Mouse (Mus musculus): ENCODE results near the gene Scml4. TPM values are rescaled to one million over a fixed set of nuclear protein-coding genes. Genes with fewer than 3 reads are reported as not detected.

The Scml4 gene
- polyA plus RNA-seq, 1 experiment: not detected

DNA sequence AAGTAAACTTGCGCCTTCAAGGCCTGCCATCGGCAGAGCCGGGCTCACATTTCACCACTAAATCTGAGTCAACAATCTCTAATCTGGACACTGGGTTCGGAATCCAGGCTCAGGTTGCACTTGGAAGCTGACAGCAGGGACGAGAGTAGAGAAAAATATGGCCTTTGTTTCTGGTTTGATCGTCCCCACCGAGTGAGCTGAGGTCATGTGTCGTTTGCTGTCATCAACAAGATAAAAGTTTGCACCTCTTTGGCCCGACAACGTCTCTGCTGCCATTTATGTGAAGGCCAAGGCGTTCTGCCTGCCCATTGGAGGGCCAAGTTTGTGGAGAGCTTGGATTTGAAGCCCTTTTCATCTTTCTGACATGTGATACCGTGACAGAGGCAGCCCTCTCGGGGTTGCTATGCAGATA is 135.3 kb downstream of the Scml4 start:
- Histone ChIP-seq H3K4me3 (ENCODE audit: insufficient read depth, low read length) (no peak overlapping the region), H3K27ac (ENCODE audit: insufficient read depth, low read depth, low read length) (no peak overlapping the region), H3K4me1 (ENCODE audit: control insufficient read depth, insufficient read depth, low read length) (peaks cover 16% of the 10 kb centered on the region)
- TF ChIP-seq POLR2A (IDR thresholded peaks at IDR 0.05; ENCODE audit: borderline replicate concordance, low read depth, low read length): no peak
- TF ChIP-seq CTCF (IDR thresholded peaks at IDR 0.05; ENCODE audit: low read depth, low read length): no peak

DNA sequence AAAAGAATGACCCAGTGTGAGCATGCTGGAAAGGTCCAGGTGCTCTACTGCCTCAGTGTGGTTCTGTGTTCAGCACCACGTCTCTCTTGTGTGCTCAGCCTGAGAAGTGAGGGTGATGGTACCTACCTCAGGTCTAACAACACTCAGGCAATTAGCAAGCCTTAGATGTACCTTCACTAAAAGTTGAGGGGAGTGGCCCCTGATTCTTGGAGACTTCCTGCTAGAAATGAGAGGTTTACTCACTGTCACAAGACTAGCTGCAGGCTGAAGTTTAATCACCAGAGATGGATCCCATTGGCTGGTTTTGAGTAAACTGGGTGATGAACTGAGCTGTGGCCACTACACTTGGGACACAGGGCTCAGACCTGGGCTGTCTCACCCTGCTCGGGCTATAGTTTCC is 137.1 kb downstream of the Scml4 start:
- peaks cover 23% of the 10 kb centered on the region for H3K4me1 ChIP-seq (ENCODE audit: control insufficient read depth, insufficient read depth, low read length)
- peak overlapping the region; percentile 68 for H3K27ac ChIP-seq (ENCODE audit: insufficient read depth, low read depth, low read length)
- no peak overlapping the region for H3K4me3 ChIP-seq (ENCODE audit: insufficient read depth, low read length)
- TF ChIP-seq CTCF (IDR thresholded peaks at IDR 0.05; ENCODE audit: low read depth, low read length) (no peak), POLR2A (IDR thresholded peaks at IDR 0.05; ENCODE audit: borderline replicate concordance, low read depth, low read length) (no peak)

DNA sequence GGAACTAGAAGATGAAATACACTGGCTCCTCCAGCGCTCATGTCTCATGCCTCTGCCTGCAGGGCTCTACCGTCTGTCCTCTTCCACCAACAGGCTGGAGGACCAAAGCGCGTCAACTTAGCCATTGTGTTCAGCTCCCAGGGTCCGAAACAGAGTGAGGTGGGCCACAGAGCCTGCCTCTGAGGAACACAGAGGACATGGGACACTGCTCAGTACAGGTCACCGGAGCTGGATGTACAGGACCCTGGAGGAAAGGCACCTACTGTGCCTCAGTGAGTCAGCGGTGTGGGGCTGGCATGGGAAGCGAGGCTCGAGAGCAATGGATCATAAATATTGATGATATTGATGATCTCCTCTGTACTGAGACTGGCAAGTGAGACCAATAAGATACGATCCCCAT is 139.2 kb downstream of the Scml4 start:
- H3K4me1 ChIP-seq (ENCODE audit: control insufficient read depth, insufficient read depth, low read length): peaks cover 23% of the 10 kb centered on the region
- no peak overlapping the region for H3K4me3 ChIP-seq (ENCODE audit: insufficient read depth, low read length)
- TF ChIP-seq CTCF (IDR thresholded peaks at IDR 0.05; ENCODE audit: low read depth, low read length): no peak
- no peak overlapping the region for H3K27ac ChIP-seq (ENCODE audit: insufficient read depth, low read depth, low read length)

DNA sequence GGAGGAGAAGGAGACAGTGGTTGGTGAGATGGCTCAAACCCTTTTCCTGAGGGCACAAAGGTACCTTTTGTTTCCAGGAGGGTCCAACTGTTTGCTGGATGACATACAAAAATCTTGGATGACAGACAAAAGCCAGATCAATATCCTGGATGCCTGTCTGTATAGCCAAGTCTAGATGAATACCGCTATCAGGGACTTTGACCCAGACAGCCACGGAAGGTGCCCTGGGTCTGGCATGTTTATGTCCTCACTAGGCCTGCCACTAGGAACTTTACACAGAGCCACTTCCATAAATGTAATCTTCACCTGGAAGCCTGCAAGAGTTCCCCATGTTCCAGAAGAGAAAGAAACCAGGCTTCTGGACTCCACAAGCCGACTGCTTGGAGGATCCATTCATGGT is 141.3 kb downstream of the Scml4 start:
- peaks cover 23% of the 10 kb centered on the region for H3K4me1 ChIP-seq (ENCODE audit: control insufficient read depth, insufficient read depth, low read length)
- TF ChIP-seq CTCF (IDR thresholded peaks at IDR 0.05; ENCODE audit: low read depth, low read length) (no peak), POLR2A (IDR thresholded peaks at IDR 0.05; ENCODE audit: borderline replicate concordance, low read depth, low read length) (no peak)
- H3K4me3 ChIP-seq (ENCODE audit: insufficient read depth, low read length): no peak overlapping the region
- H3K27ac ChIP-seq (ENCODE audit: insufficient read depth, low read depth, low read length): no peak overlapping the region

DNA sequence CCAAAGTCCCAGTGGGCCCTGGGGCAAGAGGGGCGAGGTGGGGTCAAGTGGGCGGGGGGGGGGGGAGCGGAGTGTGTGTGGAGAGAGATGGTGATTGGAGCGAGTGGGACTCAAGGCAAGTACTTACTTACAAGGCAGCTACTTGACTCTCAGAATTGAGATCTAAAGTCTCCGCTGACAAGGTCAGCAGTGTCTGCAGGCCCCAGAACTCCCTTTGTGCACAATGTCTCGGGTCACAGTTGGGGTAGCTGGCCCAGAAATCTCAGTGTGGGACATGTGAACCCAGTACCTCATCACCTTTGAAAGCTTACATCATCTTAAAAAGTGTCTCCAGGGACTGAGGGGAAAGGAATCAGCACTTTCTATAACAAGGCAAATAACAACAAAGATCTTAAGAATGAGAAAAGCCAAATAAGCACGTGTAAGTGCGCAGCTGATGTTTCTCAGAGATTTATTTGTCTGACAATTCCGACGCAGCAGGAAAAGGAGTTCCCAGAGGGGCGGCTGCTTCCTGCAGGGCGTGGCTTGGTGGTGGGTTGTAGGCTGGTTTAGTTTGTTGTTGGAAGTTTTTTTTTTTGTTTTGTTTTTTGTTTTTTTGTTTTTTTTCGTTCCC is 142.0 kb downstream of the Scml4 start:
- H3K27ac ChIP-seq (ENCODE audit: insufficient read depth, low read depth, low read length): no peak overlapping the region
- H3K4me1 ChIP-seq (ENCODE audit: control insufficient read depth, insufficient read depth, low read length): peaks cover 17% of the 10 kb centered on the region
- H3K4me3 ChIP-seq (ENCODE audit: insufficient read depth, low read length): no peak overlapping the region
- no peak for TF ChIP-seq POLR2A (IDR thresholded peaks at IDR 0.05; ENCODE audit: borderline replicate concordance, low read depth, low read length)
- no peak for TF ChIP-seq CTCF (IDR thresholded peaks at IDR 0.05; ENCODE audit: low read depth, low read length)

DNA sequence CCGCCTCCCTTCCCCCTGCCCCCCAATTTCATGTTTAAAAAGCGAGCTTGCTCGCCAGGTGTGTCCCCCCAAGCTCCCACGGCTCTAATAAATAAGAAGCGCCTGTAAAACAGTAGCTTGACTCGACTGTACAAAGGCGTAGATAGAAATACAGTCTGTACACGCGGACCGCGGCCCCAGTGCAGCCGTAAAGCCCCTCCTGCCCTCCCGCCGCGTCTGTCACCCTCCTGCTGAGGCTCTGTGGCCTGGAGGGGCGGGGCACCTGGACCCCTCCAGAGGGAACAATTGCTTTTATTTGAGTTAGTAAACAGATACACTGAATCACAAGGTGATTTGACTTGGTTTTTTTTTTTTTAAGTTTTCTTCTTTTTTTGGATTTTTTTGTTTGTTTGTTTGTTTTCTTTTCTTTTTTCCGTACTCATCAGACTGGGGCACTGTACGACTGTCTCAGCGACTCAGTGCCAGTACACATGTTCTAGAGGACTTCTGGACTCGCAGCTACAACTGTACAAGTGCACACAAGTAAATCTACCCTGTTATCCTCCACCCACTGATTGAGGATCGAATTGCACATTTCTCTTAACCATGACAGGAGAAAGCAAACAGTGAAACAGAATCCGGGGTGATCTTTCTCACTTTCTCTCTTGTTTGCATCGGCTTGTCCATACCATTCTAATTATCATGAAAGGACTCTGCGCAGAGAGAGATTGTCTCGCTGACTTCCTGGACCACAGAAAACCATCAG is 142.7 kb downstream of the Scml4 start:
- Histone ChIP-seq H3K4me3 (ENCODE audit: insufficient read depth, low read length) (no peak overlapping the region), H3K27ac (ENCODE audit: insufficient read depth, low read depth, low read length) (no peak overlapping the region), H3K4me1 (ENCODE audit: control insufficient read depth, insufficient read depth, low read length) (peaks cover 11% of the 10 kb centered on the region)
- no peak for TF ChIP-seq POLR2A (IDR thresholded peaks at IDR 0.05; ENCODE audit: borderline replicate concordance, low read depth, low read length)
- no peak for TF ChIP-seq CTCF (IDR thresholded peaks at IDR 0.05; ENCODE audit: low read depth, low read length)

DNA sequence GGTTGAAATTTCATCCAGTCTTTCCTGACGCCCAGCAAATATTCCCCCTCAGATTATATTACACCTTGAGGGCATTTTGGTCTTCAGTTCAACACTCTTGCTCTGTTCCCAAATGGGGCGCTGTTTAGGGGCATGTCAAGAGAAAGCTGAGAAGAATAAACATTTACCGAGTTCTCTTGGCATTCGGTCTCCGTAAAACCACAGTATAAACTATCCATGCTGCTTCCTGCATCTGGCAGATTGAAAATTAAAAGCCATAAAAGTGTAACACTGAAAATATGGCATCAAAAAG is 143.2 kb downstream of the Scml4 start:
- Histone ChIP-seq H3K27ac (ENCODE audit: insufficient read depth, low read depth, low read length) (no peak overlapping the region), H3K4me3 (ENCODE audit: insufficient read depth, low read length) (no peak overlapping the region), H3K4me1 (ENCODE audit: control insufficient read depth, insufficient read depth, low read length) (peaks cover 7% of the 10 kb centered on the region)
- TF ChIP-seq CTCF (IDR thresholded peaks at IDR 0.05; ENCODE audit: low read depth, low read length): no peak
- TF ChIP-seq POLR2A (IDR thresholded peaks at IDR 0.05; ENCODE audit: borderline replicate concordance, low read depth, low read length): no peak

DNA sequence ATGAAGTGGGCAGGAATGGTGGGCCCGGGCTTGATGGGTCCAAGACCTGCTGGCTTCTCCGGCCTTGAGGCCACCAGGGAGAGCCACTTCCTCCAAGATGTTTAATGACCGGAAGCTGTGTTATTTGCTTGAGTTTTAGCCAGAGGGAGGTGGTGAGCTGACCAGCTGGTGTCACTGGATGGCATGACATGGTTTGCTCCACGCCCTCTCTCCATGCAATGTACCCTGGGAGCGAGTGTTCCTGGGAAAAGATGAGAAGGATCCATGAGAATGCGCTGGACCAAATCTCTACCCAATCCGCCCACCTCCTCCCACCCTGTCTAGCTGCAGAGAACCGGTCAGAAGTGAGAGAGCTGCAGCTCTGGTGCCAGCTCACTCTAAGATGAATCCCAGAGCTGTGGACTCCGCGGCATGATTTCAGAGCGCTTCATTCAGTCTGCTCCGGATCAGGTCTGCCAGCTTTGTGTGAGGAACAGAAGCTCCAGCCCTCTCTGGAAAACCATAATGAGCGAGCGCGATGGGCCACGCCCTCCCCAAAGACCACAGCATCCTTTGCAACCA is 144.1 kb downstream of the Scml4 start:
- no peak overlapping the region for H3K27ac ChIP-seq (ENCODE audit: insufficient read depth, low read depth, low read length)
- H3K4me1 ChIP-seq (ENCODE audit: control insufficient read depth, insufficient read depth, low read length): peaks cover 7% of the 10 kb centered on the region
- H3K4me3 ChIP-seq (ENCODE audit: insufficient read depth, low read length): no peak overlapping the region
- TF ChIP-seq CTCF (IDR thresholded peaks at IDR 0.05; ENCODE audit: low read depth, low read length) (no peak), POLR2A (IDR thresholded peaks at IDR 0.05; ENCODE audit: borderline replicate concordance, low read depth, low read length) (no peak)

DNA sequence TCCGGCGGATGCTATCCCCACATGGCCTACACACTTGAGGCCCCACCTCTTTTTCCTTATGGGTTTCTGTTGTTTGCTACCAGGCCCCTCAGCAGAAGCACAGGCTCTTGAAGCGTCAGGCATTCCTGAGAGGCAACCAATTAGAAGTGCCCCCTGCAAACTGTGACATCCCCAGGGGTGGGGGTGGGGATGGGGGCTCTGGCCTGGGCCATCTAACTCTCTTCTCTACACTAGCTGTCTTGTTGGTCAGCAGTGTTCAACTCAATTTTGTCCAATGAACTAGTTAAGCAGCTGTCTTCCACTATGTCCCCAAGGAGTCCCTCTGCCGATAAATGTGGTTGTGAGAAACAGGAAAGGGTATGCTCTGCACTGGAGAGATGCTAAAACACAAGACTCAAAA is 144.9 kb downstream of the Scml4 start:
- Histone ChIP-seq H3K4me3 (ENCODE audit: insufficient read depth, low read length) (no peak overlapping the region), H3K4me1 (ENCODE audit: control insufficient read depth, insufficient read depth, low read length) (peaks cover 7% of the 10 kb centered on the region), H3K27ac (ENCODE audit: insufficient read depth, low read depth, low read length) (no peak overlapping the region)
- TF ChIP-seq CTCF (IDR thresholded peaks at IDR 0.05; ENCODE audit: low read depth, low read length) (no peak), POLR2A (IDR thresholded peaks at IDR 0.05; ENCODE audit: borderline replicate concordance, low read depth, low read length) (no peak)

DNA sequence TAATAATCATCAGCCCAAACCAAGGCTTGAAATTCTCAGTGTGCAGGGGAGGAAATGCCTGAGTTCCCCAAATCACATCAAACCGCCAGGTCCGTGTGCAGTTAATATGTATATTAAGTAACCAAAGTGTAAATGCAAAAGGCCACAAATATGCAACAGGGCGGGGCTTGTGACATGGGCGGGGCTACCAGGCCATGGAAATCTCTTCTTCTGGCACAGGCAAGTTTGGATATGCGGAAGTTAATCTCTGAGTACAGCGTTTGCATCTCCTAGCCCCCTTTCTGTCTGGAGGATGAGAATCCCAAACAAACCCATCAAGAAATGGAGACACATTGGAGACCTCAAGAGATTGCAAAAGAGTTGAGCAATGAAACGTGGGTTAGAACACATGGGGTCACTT is 145.5 kb downstream of the Scml4 start:
- Histone ChIP-seq H3K4me3 (ENCODE audit: insufficient read depth, low read length) (no peak overlapping the region), H3K27ac (ENCODE audit: insufficient read depth, low read depth, low read length) (no peak overlapping the region), H3K4me1 (ENCODE audit: control insufficient read depth, insufficient read depth, low read length) (peaks cover 9% of the 10 kb centered on the region)
- TF ChIP-seq POLR2A (IDR thresholded peaks at IDR 0.05; ENCODE audit: borderline replicate concordance, low read depth, low read length): no peak
- TF ChIP-seq CTCF (IDR thresholded peaks at IDR 0.05; ENCODE audit: low read depth, low read length): no peak
